Mouse (Mus musculus) testis, adult 2 months (tissue): ENCODE results near the gene Inka1.

Experiments
- CTCF ChIP-seq: fragments of 200-500 bp; IDR thresholded peaks from 2 replicates; pipeline ENCODE4 v1.5.1; 2012; ENCODE audit warnings: low read depth, mild to moderate bottlenecking, inconsistent platforms, low read length, moderate library complexity; ENCODE audit not compliant: control insufficient read depth, insufficient read depth, insufficient replicate concordance
- POLR2A ChIP-seq: fragments of 200-500 bp; IDR thresholded peaks from 2 replicates; pipeline ENCODE4 v1.6.1; 2012; ENCODE audit warnings: low read depth, mild to moderate bottlenecking, inconsistent platforms, low read length, moderate library complexity; ENCODE audit not compliant: control insufficient read depth

- TF ChIP-seq POLR2A = no peak
- no peak for TF ChIP-seq CTCF
Measured at GRCm38 (mm10) chr9:107968531-107968930, 17.1 kb downstream of the Inka1 start.
